Mouse (Mus musculus) T-helper 2 cell (primary cell): Measurements from ENCODE around the gene Tcp11l2.

Experiments used
- in situ Hi-C: fragments of 300-600 bp; cut with MboI, MseI; formaldehyde crosslinking; loops from one replicate; pipeline ENCODE4 v1.15.1; 2025; ENCODE audit warnings: high pct_unique_total_duplicates

Gene Tcp11l2

DNA sequence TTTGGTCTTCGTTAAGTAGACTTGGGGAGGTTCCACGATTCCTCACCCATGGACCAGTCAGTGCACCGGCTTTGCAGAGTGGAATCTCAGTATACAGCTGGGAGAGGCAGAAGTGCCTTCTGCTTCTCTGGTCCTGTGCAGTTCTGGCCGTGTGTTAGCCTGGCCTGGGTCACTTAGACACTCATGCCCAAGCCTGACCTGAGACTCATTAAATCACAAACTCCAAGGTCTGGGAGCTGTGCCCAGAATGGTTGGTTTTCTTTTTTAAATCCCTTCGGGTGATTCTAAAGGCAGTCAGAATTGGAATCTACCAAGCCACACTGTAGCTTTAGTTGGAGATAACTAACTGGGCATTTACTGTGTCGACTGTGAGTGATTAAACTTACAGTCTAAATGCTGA is 23.7 kb downstream of the Tcp11l2 start:
- in situ Hi-C loops, result no loop called here

DNA sequence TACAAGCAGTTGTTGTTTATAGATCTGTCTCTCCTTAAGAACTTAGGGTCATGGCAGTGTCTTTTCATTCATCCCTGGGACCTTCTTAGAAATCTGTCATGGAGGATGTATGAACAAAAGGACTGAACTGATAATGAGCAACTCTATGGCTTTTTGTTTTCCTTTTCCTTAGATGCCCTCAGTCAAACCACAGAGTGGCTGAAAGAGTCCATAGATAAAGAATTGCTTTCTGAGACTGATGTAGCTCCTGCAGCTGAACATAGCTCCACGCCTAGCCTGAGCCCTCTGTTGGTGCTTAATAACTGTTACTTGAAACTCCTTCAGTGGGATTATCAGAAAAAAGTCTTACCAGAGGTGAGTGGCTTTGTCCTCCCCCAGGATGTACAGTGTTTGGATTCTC is 27.9 kb downstream of the Tcp11l2 start:
- in situ Hi-C loops, result no loop called here

DNA sequence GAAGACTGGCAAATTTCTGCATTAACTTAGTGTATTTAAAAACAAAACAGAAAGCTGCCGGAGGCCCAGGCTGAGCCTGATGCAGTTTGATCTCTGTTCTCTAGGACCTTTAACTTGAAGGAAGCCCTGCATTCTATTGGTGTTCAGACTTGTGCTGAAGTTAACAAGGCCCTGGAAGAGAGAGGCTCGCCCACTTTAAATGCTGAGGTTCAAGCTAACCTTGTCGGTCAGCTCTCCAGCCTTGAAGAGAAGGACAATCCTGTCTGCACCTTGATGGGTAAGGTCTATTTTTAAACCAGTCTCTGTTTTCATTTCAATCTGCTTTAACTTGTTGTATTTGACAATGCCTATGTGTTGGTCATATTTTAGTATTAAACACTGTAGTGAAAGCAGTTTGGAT is 31.9 kb downstream of the Tcp11l2 start:
- in situ Hi-C loops, result no loop called here

DNA sequence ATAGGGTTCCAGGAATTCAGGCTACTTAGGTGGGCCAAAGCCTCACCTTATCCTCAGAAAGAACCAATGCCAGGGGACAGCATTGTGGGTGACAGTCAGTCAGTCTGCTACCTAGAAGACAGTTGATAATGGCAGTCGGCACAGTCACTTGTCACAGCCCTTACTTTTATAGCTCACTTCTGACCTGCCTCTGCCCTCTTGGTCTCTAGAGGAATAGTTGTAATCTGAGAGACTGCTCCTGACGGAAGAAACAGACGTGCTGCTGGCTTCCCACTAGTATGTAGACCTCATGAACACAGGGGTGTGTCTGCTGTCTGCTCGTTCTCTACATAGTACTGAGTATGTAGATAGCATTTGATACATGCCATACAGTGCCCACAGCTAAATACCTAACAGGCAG is 33.9 kb downstream of the Tcp11l2 start:
- in situ Hi-C loops, result no loop called here

DNA sequence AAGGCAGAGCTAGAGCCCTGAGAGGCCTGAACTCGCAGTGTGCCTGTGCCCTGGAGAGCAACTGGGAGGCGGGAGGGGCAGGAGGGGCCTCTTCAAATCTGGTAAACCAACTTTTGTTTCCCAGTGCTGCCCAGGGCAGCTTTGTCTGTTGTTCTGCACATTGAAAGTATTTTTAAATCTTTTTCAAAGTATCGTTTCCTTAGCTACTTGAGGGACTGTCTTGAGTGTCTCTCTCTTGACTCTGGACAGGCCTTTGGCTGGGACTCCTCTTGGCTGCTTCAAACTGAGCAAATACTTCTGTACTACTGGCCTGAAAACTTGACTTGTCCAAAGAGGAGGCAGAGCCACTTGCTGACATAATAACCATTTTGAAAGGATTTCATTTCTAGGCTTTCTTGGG is 34.4 kb downstream of the Tcp11l2 start:
- in situ Hi-C loops, result no loop called here

DNA sequence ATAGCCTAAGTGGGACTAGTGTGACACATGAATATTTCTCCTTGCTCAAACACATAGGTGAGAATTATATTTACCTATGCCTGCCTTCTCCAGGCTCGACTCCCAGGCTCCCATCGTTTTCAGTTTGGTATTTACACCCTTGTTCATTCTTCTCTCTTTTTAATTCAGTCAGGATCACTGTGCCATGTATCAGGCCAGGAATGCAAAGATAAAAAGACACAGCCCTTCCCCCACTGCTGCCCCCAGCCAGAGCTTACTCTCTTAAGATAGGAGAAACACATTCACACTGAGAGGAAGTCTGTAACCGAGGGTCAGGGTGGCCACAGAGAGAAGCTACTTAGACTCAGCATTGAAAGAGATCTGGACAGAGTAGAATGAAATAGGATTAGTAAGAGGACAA is 35.2 kb downstream of the Tcp11l2 start:
- in situ Hi-C loops, result no loop called here

DNA sequence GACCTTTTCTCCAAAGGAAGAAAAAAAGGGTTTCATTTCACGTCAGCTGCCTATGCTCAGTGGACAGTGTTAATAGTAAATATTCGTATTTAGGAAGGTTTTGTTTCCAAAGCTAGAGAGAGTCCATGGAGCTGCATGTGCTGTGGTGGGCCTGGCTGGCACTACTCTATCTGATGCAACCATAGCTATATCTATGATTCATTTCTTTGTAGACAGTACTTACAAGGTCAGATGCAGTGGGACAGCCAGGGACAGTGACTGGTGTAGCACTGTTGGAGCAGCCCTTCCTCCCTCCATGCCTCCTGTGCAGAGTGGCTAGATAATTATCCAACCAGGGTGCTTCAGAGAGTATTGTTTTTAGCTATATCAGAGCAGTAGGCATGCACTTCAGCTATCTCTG is 35.9 kb downstream of the Tcp11l2 start:
- in situ Hi-C loops, result no loop called here

DNA sequence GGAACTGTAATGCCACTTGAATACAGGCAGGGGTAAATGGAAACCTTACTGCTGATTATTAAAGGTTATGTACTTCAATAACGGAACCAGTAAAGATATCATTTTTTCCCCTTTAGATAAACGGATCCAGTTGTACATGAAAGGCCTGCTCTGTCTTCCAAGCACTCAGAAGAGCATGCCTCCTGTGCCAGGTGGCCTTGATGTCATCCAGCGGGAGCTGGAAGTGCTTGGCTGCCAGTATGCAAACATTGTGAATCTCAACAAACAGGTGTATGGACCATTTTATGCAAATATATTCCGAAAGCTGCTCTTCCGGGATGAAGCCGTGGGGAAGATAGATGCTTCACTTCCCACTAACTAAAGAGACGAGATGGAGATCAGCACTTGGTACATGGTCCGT is 36.9 kb downstream of the Tcp11l2 start:
- in situ Hi-C loops, result no loop called here

DNA sequence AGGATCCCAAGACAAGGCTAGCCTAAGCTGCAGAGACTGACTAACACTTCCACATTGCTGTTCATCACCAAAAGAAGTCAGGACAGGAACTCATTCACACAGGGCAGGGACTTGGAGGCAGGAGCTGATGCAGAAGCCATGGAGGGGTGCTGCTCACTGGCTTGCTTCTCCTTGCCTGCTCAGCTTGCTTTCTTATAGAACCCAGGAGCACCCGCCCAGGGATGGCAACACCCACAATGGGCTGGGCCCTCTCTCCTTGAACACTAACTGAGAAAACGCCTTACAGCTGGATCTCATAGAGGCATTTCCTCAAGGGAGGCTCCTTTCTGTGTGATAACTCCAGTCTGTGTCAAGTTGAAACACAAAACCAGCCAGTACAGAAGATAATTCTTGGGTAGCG is 38.6 kb downstream of the Tcp11l2 start:
- in situ Hi-C loops, result no loop called here

DNA sequence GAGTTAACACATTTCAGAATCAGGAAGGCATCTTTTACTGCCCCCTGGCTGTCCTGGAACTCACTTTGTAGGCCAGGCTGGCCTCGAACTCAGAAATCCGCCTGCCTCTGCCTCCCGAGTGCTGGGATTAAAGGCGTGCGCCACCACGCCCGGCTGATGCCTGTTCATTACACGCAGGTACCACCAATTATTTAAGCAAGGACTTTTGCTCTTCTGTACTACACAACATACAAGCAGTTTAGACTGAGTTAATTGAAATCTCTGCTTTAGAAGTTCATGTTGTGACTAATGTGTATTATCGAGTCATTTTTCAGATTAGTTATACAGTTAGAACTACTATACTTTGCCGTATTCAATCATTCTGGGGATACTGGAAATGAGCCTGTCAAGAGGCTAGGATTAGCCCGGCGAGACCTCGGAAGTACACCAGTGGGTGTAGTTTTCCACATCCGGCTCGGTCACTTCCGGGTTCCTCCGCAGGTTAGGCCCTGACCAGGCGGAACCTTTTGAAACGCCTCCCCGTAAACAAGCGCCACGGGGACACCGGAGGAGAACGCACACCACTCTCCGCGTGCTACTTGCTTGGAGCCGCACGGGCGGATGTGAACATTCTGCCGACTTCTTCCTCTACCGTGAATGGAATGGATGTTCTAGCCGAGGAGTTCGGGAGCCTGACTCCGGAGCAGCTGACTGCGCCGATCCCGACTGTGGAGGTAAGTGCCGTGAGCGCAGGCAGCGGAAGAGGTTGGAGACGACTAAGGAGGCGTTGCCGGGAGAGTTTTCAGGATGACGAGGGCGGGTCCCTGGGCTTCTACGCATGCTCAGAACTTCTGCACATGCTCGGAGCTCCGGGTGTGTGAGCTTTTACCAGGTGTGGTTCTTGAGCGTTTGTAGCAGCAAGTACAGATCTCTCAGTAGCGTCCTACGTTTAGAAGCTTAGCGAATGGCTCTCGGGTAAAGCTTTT is 45.7 kb downstream of the Tcp11l2 start, which contains the start of gene Polr3b:
Gene Polr3b (plus strand): TSS at position 467 of the 965 bp plus-strand sequence.
- in situ Hi-C loops, result no loop called here

DNA sequence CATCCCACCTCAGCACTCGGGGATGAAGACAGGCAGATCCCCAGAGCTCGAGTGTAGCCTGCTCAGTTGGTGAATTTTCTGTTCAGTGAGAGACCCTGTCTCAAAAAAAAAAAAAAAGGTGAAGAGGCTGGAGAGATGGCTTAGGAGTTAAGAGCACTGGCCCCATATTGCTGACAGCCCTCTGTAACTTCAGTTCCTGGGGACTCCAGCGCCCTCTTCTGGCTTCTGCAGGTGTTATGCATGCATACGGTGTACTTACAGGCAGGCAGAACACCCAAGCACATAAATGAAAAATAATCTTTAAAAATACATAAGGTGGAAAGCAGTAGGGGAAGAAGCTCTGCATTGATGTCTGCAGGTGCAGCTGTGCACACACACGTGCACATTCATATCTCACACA is 54.8 kb downstream of the Tcp11l2 start:
- in situ Hi-C loops, result no loop called here

DNA sequence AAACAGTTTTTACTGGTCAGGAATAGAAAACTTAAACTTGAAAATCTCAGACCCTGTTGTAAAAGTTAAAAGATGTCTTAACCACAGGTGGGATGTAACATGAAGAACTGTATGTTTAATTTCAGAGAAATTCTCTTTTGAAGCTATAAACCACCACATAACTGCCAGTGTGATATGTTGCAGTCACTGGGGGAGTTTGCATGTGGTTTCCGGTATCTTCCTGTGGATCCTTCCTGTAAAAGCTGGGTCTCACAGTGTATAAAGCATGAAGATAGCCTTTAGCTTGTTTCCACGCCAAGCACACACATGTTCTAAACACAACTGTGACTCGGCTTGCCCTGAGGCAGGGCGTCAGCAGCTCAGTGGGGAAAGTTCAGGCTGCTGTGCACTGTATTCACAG is 55.6 kb downstream of the Tcp11l2 start:
- in situ Hi-C loops, result no loop called here

DNA sequence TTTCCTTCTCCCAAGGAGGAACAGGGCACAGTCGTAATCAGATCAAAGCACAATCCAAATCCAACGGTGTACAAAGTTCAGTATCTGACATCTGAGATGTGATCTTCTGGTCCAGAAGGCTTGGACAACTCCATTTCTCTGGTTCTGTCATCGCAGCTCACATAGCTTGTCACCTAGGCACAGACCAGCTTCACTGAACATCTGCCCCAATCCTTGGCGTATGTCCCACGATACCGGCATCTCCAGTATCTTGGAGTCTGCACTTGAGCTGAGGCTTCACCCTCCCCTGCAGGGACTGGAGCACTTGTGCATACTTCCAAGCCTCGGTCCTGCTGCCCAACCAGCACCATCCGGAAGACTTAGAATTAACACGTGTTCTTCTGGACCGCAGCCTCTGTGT is 60.2 kb downstream of the Tcp11l2 start:
- in situ Hi-C loops, result no loop called here

DNA sequence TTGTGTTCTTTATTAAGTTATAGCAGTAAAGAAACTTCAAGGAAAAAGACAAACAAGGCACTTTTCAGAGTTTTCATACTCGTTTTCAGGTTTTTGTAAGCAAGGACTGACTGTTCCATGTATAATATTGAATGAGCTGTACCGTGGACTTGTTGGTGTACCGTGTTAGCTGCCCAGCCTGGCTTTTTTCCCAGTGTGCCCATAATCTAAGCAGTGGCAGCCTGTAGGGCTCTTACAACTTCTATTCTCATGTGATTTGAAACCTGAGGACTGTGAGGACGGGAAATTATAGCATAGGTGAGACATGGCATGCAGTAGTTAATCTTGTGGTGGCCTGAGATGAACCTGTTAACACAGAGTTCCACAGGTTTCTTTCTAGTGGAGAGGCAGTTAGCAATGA is 62.0 kb downstream of the Tcp11l2 start:
- in situ Hi-C loops, result no loop called here

DNA sequence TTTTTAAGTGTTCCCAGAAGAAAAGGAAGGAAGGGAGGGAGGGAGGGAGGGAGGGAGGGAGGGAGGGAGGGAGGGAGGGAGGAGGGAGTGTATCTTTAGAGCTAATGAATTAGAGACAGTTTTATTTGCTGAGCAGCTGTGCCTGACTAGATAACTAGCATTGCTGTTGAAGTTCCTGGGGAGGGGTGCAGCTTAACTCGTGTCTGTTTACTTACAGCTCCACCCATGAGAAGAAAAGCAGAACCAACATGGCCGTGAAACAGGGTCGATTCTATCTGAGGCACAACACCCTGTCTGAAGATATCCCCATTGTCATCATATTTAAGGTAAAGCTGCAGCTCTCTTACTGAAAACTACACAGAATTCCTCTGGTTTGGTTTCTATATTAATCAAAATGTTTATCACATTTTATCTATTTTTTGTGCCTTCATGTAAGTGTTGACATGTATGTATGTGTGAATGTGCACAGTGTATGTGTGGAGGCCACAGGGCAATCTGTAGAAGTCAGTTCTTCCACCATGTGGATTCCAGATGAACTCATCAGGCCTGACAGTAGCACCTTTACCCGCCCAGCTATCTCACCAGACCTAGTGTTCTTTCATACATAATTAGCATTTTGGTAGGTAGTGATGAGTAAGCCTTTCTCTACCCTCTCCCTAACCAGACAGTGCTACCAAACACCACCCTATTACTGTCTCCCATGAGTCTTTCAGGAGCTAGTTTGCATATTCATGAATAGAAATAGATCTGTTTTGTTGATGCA is 63.3 kb downstream of the Tcp11l2 start:
- in situ Hi-C loops, result no loop called here

DNA sequence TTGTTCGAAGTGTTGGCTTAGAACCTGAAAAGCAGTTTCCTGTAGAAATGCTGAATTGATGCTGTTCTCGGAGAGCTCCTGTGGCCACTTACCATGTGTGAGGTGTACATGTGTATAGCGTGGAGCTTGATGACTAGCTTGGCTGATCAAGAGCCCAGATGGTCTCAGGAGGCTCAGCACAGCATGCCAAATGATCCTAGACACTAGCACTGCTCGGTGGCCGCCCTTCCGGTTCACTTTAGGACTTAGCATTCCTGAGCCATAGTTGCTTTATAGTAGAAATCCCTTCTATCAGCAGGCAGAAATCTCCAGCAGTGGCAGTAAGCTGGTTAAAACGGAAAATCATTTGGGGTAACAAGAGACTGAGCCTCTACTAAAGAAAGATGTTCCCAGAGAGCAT is 64.4 kb downstream of the Tcp11l2 start:
- in situ Hi-C loops, result no loop called here

DNA sequence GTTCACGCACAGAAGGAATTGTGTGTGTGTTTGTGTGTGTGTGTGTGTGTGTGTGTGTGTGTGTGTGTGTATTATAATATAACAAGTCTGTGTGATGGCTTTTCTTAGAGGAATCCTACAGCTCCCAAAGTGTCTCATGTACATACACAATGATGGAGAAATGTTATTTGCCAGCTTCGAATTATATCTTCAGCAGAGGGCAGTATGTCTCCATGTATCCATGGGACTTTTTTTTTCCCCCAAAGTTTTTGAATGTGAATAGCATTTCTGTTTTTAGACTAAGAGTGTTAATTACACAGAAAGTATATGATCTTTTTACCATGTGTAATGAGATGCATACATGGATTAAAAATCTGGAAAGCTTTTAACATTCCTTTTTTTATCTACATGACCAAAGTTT is 65.2 kb downstream of the Tcp11l2 start:
- in situ Hi-C loops, result no loop called here

DNA sequence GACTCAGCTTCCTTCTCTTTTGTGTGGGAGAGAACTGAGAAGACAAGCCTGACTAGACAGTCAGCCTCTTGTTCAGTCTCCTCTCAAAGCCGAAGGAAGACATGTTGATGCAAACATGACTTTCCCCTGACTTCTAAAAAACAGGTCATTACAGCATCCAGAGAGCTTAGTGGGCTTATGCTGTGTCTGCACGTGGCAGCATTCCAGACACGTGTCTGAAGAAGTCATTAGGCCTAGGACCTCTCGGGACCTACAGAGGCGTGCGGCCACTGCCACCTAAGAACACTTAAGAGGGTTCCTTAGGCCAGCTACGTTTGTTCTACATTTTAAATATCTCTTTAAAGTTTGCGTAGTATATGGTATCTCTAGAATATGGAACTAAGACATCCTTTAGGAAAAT is 69.5 kb downstream of the Tcp11l2 start:
- in situ Hi-C loops, result no loop called here

DNA sequence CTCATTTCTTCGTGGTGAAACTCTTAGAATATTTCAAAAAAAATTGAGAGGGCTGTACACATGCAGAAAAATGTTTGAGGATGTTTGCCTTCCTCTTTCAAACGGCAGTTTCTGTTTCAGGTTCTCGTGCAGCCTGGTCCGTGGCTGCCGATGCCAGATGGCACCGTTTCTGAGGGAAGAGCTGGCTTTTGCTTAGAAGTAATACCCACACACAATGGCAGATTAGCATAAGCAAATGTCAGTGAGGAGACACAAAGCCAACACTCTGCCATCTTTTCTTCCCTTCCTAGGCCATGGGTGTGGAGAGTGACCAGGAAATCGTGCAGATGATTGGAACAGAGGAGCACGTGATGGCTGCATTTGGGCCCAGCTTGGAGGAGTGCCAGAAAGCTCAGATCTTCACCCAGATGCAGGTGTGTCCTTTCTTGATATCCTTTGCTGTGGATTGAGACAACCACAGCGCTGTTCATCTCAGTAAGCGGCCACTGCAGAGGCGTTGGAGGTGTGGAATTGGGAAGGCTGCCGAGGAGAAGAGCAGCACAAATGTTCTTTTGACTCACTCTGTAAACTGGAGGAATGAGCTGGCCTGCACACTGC is 70.2 kb downstream of the Tcp11l2 start:
- in situ Hi-C loops, result no loop called here

DNA sequence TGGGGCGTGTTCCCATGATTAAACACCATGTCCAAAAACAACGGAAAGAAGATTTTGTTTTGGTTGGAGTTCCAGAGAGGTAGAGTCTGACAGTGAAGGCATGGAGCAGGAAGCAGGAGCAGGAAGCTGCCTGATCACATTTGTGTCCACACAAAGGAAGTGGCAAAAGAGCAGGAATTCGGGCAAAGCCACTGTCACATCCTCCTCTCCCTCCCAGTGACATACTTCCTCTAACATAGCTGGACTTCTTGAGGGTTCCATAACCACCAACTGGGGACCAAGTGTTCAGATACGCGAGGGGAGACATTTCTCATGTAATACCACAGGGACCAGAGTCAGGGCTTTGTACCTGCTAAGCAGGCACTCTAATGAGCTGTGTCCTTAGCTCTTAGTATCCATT is 70.8 kb downstream of the Tcp11l2 start:
- in situ Hi-C loops, result no loop called here

DNA sequence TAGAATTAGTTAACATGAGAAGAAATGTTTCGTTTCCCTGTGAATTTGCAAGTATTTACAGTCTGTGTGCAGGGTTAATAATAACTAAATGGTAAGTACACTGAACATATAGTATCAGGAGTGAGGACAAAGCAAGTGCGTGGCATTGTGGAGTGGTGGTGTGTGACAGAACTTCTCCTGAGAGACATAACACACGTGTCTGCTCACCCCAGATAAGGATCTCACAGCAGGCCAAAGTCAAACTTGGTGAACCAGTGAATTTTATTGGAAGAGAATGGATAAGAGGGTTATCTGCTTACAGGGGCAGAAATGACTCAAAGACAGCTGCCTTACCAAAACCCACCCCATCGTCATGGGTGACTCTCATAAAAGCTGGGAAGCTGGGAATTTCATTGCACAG is 72.5 kb downstream of the Tcp11l2 start:
- in situ Hi-C loops, result no loop called here

DNA sequence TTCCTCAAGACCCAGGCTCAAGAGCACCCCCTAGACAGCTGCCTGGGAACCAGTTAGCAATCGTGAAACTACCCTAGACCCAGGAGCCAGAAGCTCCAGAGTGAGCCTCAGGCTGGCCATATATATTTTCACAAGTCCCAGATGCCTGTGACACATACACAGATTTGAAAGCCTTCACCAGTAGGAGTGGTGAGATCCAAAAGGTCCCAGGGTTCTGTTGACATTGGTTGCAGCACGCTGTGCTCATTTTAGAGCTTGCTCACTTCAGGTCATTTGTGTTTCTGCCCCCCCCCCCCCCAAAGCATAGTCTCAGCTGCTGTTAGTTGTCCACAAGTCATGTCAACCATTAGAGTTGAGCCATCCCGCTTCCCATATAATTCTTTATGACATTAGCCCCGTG is 77.6 kb downstream of the Tcp11l2 start:
- in situ Hi-C loops, result no loop called here

DNA sequence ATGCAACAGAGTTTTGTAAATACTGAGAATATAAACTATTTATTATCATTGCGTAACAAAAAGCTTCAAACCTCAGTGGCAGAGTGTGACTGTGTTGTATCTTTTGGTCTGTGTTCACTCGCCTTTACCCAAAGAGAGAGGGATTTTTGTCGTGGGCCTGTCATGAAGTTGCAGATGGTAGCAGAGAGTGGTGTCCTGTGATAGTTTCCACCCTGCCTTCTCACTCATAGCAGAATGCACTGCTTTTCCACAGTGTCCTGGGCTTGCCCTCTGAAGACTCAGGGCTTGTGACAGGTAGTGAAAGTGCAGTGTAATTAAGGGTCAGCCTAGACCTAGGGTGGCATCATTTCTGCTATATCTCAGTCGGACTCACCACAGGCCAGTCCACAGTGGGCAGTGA is 78.3 kb downstream of the Tcp11l2 start:
- in situ Hi-C loops, result no loop called here
